Mouse (Mus musculus) G1E (cell line): ENCODE data around the gene Krt28. TPM values are rescaled to one million over a fixed set of nuclear protein-coding genes. Genes with fewer than 3 reads are reported as not detected.

Experiments used
- ATAC-seq: 2 replicates; pipeline ENCODE4 v1.8.0; 2016; ENCODE audit warnings: mild to moderate bottlenecking; ENCODE audit not compliant: insufficient number of reproducible peaks, poor library complexity, low FRiP score, severe bottlenecking; ENCODE audit errors: extremely low read depth
- DNase-seq: peaks from one replicate; pipeline ENCODE4 v3.0.0; 2012; ENCODE audit warnings: low spot score
- H3K27me3 ChIP-seq: 2 replicates; pipeline ENCODE4 v1.6.1; 2012; ENCODE audit warnings: mild to moderate bottlenecking, low read length, inconsistent platforms; ENCODE audit not compliant: insufficient read depth
- H3K36me3 ChIP-seq: replicated peaks from 2 replicates; pipeline ENCODE3; 2012; ENCODE audit warnings: mild to moderate bottlenecking, inconsistent platforms
- H3K4me1 ChIP-seq: 2 replicates; pipeline ENCODE4 v1.6.1; 2012; ENCODE audit warnings: low read depth, low read length, inconsistent platforms, mixed read lengths; ENCODE audit not compliant: insufficient read depth
- H3K4me3 ChIP-seq: 2 replicates; pipeline ENCODE4 v1.5.1; 2012; ENCODE audit warnings: low read depth, mild to moderate bottlenecking, inconsistent platforms, low read length, moderate library complexity, mixed read lengths
- H3K9me3 ChIP-seq: replicated peaks from 2 replicates; pipeline ENCODE4 v1.6.1; 2012; ENCODE audit warnings: inconsistent platforms
- CTCF ChIP-seq: IDR thresholded peaks from 2 replicates; pipeline ENCODE4 v1.5.1; 2012; ENCODE audit warnings: low read depth, low read length, inconsistent platforms, mixed read lengths
- GATA1 ChIP-seq: IDR thresholded peaks from 2 replicates; pipeline ENCODE4 v1.6.1; 2012; ENCODE audit warnings: borderline replicate concordance, low read length, inconsistent platforms, mixed read lengths
- GATA2 ChIP-seq: IDR thresholded peaks from 2 replicates; pipeline ENCODE4 v1.6.1; 2012; ENCODE audit warnings: low read depth, low read length, inconsistent platforms, borderline replicate concordance
- POLR2AphosphoS5 ChIP-seq: IDR thresholded peaks from 2 replicates; pipeline ENCODE4 v1.6.1; 2012; ENCODE audit warnings: low read depth, low read length, inconsistent platforms; ENCODE audit not compliant: insufficient replicate concordance
- TAL1 ChIP-seq: conservative IDR thresholded peaks from 2 replicates; pipeline ENCODE4 v1.6.1; 2012; ENCODE audit warnings: low read depth, low read length, inconsistent platforms, mixed read lengths
- polyA plus RNA-seq: library from polyadenylated mRNA; stranded (reverse); fragments of >175 nt; gene quantifications from 2 replicates; pipeline ENCODE4 v1.2.3, GENCODE M21; 2012
- total RNA-seq, 2 experiments: library from RNA; stranded (forward) in 1 of 2; stranded (reverse) in 1 of 2; fragments of 200-1000 nt in 1 of 2; fragments of >200 nt in 1 of 2; fragmentation: Nextera tagmentation in 1 of 2; gene quantifications; 2 replicates each; pipeline ENCODE4 v1.2.3; 2014 to 2017

Gene Krt28
- total and polyA plus RNA-seq, 3 experiments = 0.11 TPM; not detected in 2

- DNase-seq = no peak
- no peak for ATAC-seq
Observed at GRCm38 (mm10) chr11:99396034-99396433, 21.3 kb upstream of the Krt28 start.

GRCm38 (mm10) chr11:99392492-99392891, 17.8 kb upstream of the Krt28 start:
- Histone ChIP-seq H3K4me3 (no peak overlapping the region), H3K9me3 (no peaks in the 10 kb centered on the region), H3K27me3 (no peaks in the 10 kb centered on the region), H3K4me1 (peaks cover 8% of the 10 kb centered on the region), H3K36me3 (peaks cover 15% of the 10 kb centered on the region)
- no peak for TF ChIP-seq GATA1
- no peak for TF ChIP-seq TAL1
- TF ChIP-seq POLR2AphosphoS5 = no peak
- TF ChIP-seq CTCF = no peak
- no peak for TF ChIP-seq GATA2
- ATAC-seq = no peak
- DNase-seq = no peak

More at GRCm38 (mm10) chr11:99396034-99396433, 21.3 kb upstream of the Krt28 start:
- no peak overlapping the region for H3K4me3 ChIP-seq
- no peaks in the 10 kb centered on the region for H3K9me3 ChIP-seq
- TF ChIP-seq TAL1 (no peak), GATA1 (no peak), CTCF (no peak), GATA2 (no peak), POLR2AphosphoS5 (no peak)
- H3K4me1 ChIP-seq = no peaks in the 10 kb centered on the region
- H3K27me3 ChIP-seq = peaks cover 8% of the 10 kb centered on the region
- no peaks in the 10 kb centered on the region for H3K36me3 ChIP-seq

- Histone ChIP-seq H3K4me1 (peaks cover 17% of the 10 kb centered on the region), H3K9me3 (no peaks in the 10 kb centered on the region), H3K27me3 (no peaks in the 10 kb centered on the region), H3K36me3 (peaks cover 19% of the 10 kb centered on the region), H3K4me3 (no peak overlapping the region)
- no peak for ATAC-seq
- DNase-seq = no peak
- TF ChIP-seq GATA2 (no peak), TAL1 (no peak), GATA1 (no peak), POLR2AphosphoS5 (no peak), CTCF (no peak)
Observed at GRCm38 (mm10) chr11:99391375-99391774, 16.7 kb upstream of the Krt28 start.

- ATAC-seq = no peak
- TF ChIP-seq GATA2 = no peak
- TF ChIP-seq GATA1 = no peak
- no peak for TF ChIP-seq POLR2AphosphoS5
- TF ChIP-seq CTCF = no peak
Observed at GRCm38 (mm10) chr11:99390866-99391265, 16.2 kb upstream of the Krt28 start.

GRCm38 (mm10) chr11:99389264-99389663, 14.6 kb upstream of the Krt28 start, which contains the start of gene Krt10:
Gene Krt10 (minus strand): TSS chr11:99389364.
- H3K9me3 ChIP-seq = no peaks in the 10 kb centered on the region
- TF ChIP-seq CTCF (no peak), GATA1 (no peak), GATA2 (no peak)
- H3K4me3 ChIP-seq = no peak within 1 kb of the TSS
- no peaks in the 10 kb centered on the region for H3K27me3 ChIP-seq
- DNase-seq = no peak
- H3K36me3 ChIP-seq = peaks cover 19% of the 10 kb centered on the region
- H3K4me1 ChIP-seq = peaks cover 22% of the 10 kb centered on the region
- ATAC-seq = no peak

More at GRCm38 (mm10) chr11:99390866-99391265, 16.2 kb upstream of the Krt28 start:
- H3K4me1 ChIP-seq = peaks cover 19% of the 10 kb centered on the region
- no peaks in the 10 kb centered on the region for H3K9me3 ChIP-seq
- no peak overlapping the region for H3K4me3 ChIP-seq
- H3K27me3 ChIP-seq = no peaks in the 10 kb centered on the region
- DNase-seq = no peak
- H3K36me3 ChIP-seq = peaks cover 19% of the 10 kb centered on the region

- peaks cover 19% of the 10 kb centered on the region for H3K36me3 ChIP-seq
- TF ChIP-seq GATA1 = no peak
- TF ChIP-seq CTCF = no peak
- no peak for TF ChIP-seq POLR2AphosphoS5
- no peak for TF ChIP-seq TAL1
- no peak for TF ChIP-seq GATA2
- no peak overlapping the region for H3K4me3 ChIP-seq
- DNase-seq (no peak), ATAC-seq (no peak)
- H3K27me3 ChIP-seq = no peaks in the 10 kb centered on the region
- no peaks in the 10 kb centered on the region for H3K9me3 ChIP-seq
- peaks cover 24% of the 10 kb centered on the region for H3K4me1 ChIP-seq
Observed at GRCm38 (mm10) chr11:99388661-99389060, 14.0 kb upstream of the Krt28 start.
